Mouse (Mus musculus) large intestine, adult 2 months (tissue): ENCODE results near the gene Maneal. TPM values are rescaled to one million over a fixed set of nuclear protein-coding genes. Genes with fewer than 3 reads are reported as not detected.

Experiments
- polyA plus RNA-seq: library from polyadenylated mRNA; depleted of rRNA; stranded (reverse); fragments of >200 nt; gene quantifications from 2 replicates; pipeline ENCODE4 v1.2.3, GENCODE M21; 2012; rRNA removed

The Maneal gene
- polyA plus RNA-seq, 1 experiment = 0.38 TPM

Other genes starting within 250 kb of the Maneal start
- gene Pou3f1, start 205.4 kb downstream of the Maneal start, polyA plus RNA-seq = 0.01 TPM in 1 of 2 replicates, not detected in the other
- 4.0 and 4.8 TPM in 2 replicates for gene Utp11, start 168.6 kb downstream of the Maneal start, polyA plus RNA-seq
- 3.3 and 3.9 TPM in 2 replicates for gene Fhl3, start 161.5 kb downstream of the Maneal start, polyA plus RNA-seq
- gene Sf3a3, start 147.4 kb downstream of the Maneal start, polyA plus RNA-seq = 14.6 and 14.8 TPM in 2 replicates
- gene Inpp5b, start 120.3 kb downstream of the Maneal start, polyA plus RNA-seq = 32.8 and 41.7 TPM in 2 replicates
- 8.9 and 15.4 TPM in 2 replicates for gene Mtf1, start 60.1 kb downstream of the Maneal start, polyA plus RNA-seq
- 41.9 and 52.3 TPM in 2 replicates for gene Yrdc, start 11.5 kb downstream of the Maneal start, polyA plus RNA-seq
- 24.5 TPM in 2 replicates for gene 1110065P20Rik, start 11.0 kb downstream of the Maneal start, polyA plus RNA-seq
- 0.04 TPM in 1 of 2 replicates, not detected in the other for gene Epha10, start 18.7 kb upstream of the Maneal start, polyA plus RNA-seq
- gene 9930104L06Rik, start 74.9 kb upstream of the Maneal start, polyA plus RNA-seq = 8.5 and 8.9 TPM in 2 replicates
- 32.2 and 42.9 TPM in 2 replicates for gene Cdca8, start 77.1 kb upstream of the Maneal start, polyA plus RNA-seq
- gene Rspo1, start 124.3 kb upstream of the Maneal start, polyA plus RNA-seq = 2.4 TPM in 2 replicates
- 9.2 and 12.6 TPM in 2 replicates for gene Gnl2, start 154.4 kb upstream of the Maneal start, polyA plus RNA-seq
- gene Dnali1, start 203.5 kb upstream of the Maneal start, polyA plus RNA-seq = not detected in 2 replicates
- 9.8 and 9.9 TPM in 2 replicates for gene Snip1, start 204.5 kb upstream of the Maneal start, polyA plus RNA-seq
- gene Meaf6, start 223.0 kb upstream of the Maneal start, polyA plus RNA-seq = 12.1 and 15.8 TPM in 2 replicates